Mouse (Mus musculus) C2C12 (cell line): ENCODE measurements around the gene Hist1h4a.

ENCODE experiments used
- CEBPB ChIP-seq: IDR thresholded peaks from one replicate; pipeline ENCODE4 v1.6.1; 2011; ENCODE audit warnings: low read depth, mild to moderate bottlenecking, control low read depth, moderate library complexity
- CTCF ChIP-seq: IDR thresholded peaks from one replicate; pipeline ENCODE4 v1.5.1; 2011; ENCODE audit not compliant: control insufficient read depth, insufficient read depth, insufficient read length
- FOSL1 ChIP-seq: IDR thresholded peaks from one replicate; pipeline ENCODE4 v1.8.0; 2011; ENCODE audit warnings: mild to moderate bottlenecking, low read length; ENCODE audit not compliant: poor library complexity, insufficient read depth, severe bottlenecking
- MAX ChIP-seq: IDR thresholded peaks from one replicate; pipeline ENCODE4 v1.6.1; 2011; ENCODE audit warnings: mild to moderate bottlenecking, control low read depth
- MYOD1 ChIP-seq: IDR thresholded peaks from one replicate; pipeline ENCODE4 v1.6.1; 2011; ENCODE audit warnings: low read depth; ENCODE audit not compliant: control insufficient read depth, insufficient read length
- MYOG ChIP-seq: IDR thresholded peaks from one replicate; pipeline ENCODE4 v1.6.1; 2011; ENCODE audit not compliant: control insufficient read depth, insufficient read length; ENCODE audit errors: extremely low read depth
- USF1 ChIP-seq: IDR thresholded peaks from one replicate; pipeline ENCODE4 v1.6.1; 2011; ENCODE audit warnings: low read depth, mild to moderate bottlenecking, control low read depth, moderate library complexity

GRCm38 (mm10) chr13:23742007-23742406 lies 19.0 kb downstream of the Hist1h4a start:
- TF ChIP-seq USF1 (no peak), CTCF (no peak), MAX (no peak), MYOD1 (no peak), FOSL1 (no peak), CEBPB (no peak), MYOG (no peak)
